Mouse (Mus musculus) cerebellum, postnatal 10 days (tissue): ENCODE results near the gene Hist2h2be.
A peak's percentile ranks its signal among the peaks of the same experiment; 100 is the strongest.
"Not testable (repeated sequence)": the region's sequence is repeated elsewhere in the genome, so short reads cannot be mapped to it uniquely, and the experiment has no call there.

Experiments
- DNase-seq, 2 experiments: peaks; one replicate each; pipeline ENCODE4 v3.0.0; 2021; ENCODE audit warnings: mixed read lengths in 2 of 2

Hist2h2be gene

GRCm38 (mm10) chr3:96198601-96199251 is 22.2 kb upstream of the Hist2h2be start:
- not testable (repeated sequence) for DNase-seq

GRCm38 (mm10) chr3:96199731-96200130 is 21.2 kb upstream of the Hist2h2be start:
- DNase-seq: no peak

- DNase-seq: no peak
Observed at GRCm38 (mm10) chr3:96207819-96208218, 13.1 kb upstream of the Hist2h2be start.

GRCm38 (mm10) chr3:96209242-96209641 is 11.7 kb upstream of the Hist2h2be start:
- DNase-seq: peak; percentile 38 to 55

- DNase-seq: peak; percentile 37 to 62
Observed at GRCm38 (mm10) chr3:96219191-96219641, 1.7 kb upstream of the Hist2h2be start.

- DNase-seq: peak; percentile 75 to 77
Observed at GRCm38 (mm10) chr3:96219661-96220130, 1.2 kb upstream of the Hist2h2be start, which contains the start of the genes Bola1 and Hist2h2ab. TSS of gene Bola1 (minus strand) at chr3:96219709. TSS of gene Hist2h2ab (plus strand) at chr3:96219865.

- DNase-seq: not testable (repeated sequence)
Observed at GRCm38 (mm10) chr3:96220131-96220764, 671 bp upstream of the Hist2h2be start.

- DNase-seq: peak in 1 of 2 experiments; percentile 26
Observed at GRCm38 (mm10) chr3:96221640-96222038, 720 bp downstream of the Hist2h2be start.

- peak; percentile 26 to 33 for DNase-seq
Observed at GRCm38 (mm10) chr3:96222774-96223173, 1.9 kb downstream of the Hist2h2be start.

- DNase-seq: no peak
Observed at GRCm38 (mm10) chr3:96225421-96225820, 4.5 kb downstream of the Hist2h2be start.

GRCm38 (mm10) chr3:96226695-96227648 is 6.1 kb downstream of the Hist2h2be start:
- no peak for DNase-seq

- no peak for DNase-seq
Observed at GRCm38 (mm10) chr3:96228828-96229227, 7.9 kb downstream of the Hist2h2be start.

GRCm38 (mm10) chr3:96230404-96230803 is 9.5 kb downstream of the Hist2h2be start:
- no peak for DNase-seq

GRCm38 (mm10) chr3:96230910-96231757 is 10.2 kb downstream of the Hist2h2be start:
- no peak for DNase-seq

GRCm38 (mm10) chr3:96231758-96232120 is 10.8 kb downstream of the Hist2h2be start:
- DNase-seq: no peak

GRCm38 (mm10) chr3:96234914-96235313 is 14.0 kb downstream of the Hist2h2be start:
- DNase-seq: no peak

- DNase-seq: no peak
Observed at GRCm38 (mm10) chr3:96235836-96236235, 14.9 kb downstream of the Hist2h2be start.

GRCm38 (mm10) chr3:96236834-96237334 is 16.0 kb downstream of the Hist2h2be start:
- no peak for DNase-seq

- no peak for DNase-seq
Observed at GRCm38 (mm10) chr3:96237335-96237903, 16.5 kb downstream of the Hist2h2be start.

GRCm38 (mm10) chr3:96237904-96238511 is 17.1 kb downstream of the Hist2h2be start:
- no peak for DNase-seq
